Mouse (Mus musculus) macrophage (primary cell): ENCODE results near the gene Hyal5. TPM values are rescaled to one million over a fixed set of nuclear protein-coding genes. Genes with fewer than 3 reads are reported as not detected.

Experiments
- H3K27ac ChIP-seq: fragments of 350-480 bp; formaldehyde crosslinking; 2 replicates; pipeline ENCODE4 v1.9.0; 2021
- H3K36me3 ChIP-seq: fragments of 350-480 bp; formaldehyde crosslinking; 2 replicates; pipeline ENCODE4 v1.9.0; 2021; ENCODE audit errors: inconsistent target
- H3K4me3 ChIP-seq: fragments of 350-480 bp; formaldehyde crosslinking; 2 replicates; pipeline ENCODE4 v1.9.0; 2021; ENCODE audit errors: inconsistent target
- H3K79me2 ChIP-seq: fragments of 350-480 bp; formaldehyde crosslinking; 2 replicates; pipeline ENCODE4 v1.9.0; 2021; ENCODE audit errors: inconsistent target
- WGBS: methylation state at CpG from one replicate; pipeline ENCODE4 v1.1.7; 2026; ENCODE audit warnings: inconsistent platforms; ENCODE audit not compliant: missing documents; 5-methylcytosine and 5-hydroxymethylcytosine counted together
- polyA plus RNA-seq: library from polyadenylated mRNA; stranded (reverse); fragments of 250-400 nt; gene quantifications from 3 replicates; pipeline ENCODE4 v1.2.4, GENCODE M21; 2018; ENCODE audit warnings: inconsistent platforms
- total RNA-seq, 78 experiments: library from RNA; depleted of rRNA; stranded (reverse); fragments of 250-400 nt; gene quantifications; 1 replicate in 9 of 78; 2 replicates in 24 of 78; 3 replicates in 43 of 78; 4 replicates in 2 of 78; pipeline ENCODE4 v1.2.4; 2018; ENCODE audit warnings: inconsistent platforms in 56 of 78

Gene Hyal5
- not detected for total RNA-seq (2018; cell fraction: chromatin; rRNA removed)
- total RNA-seq (2018; cell fraction: cytosol; rRNA removed) = not detected
- total RNA-seq (2018; cell fraction: nucleus; rRNA removed) = not detected
- not detected in 3 replicates for polyA plus RNA-seq

DNA sequence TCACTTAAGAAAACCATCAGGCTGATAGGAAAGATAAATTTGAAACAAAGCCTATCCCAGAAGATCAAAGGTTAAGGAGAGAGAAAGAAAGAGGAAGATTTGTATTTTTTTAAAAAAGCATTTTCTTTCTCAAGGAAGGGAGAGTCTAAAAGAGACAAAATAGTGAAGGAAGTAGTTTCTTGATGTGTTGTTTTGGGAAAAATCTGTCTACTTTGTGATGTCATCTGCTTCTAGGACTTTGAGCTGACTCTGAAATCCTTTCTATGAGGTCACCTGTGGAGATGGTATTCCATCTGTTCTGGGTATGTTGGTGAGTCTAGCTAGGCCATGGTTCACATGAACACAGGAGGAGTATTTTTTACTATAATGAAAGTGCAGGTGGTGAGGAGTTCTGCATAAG, at the start of gene Hyal5:
Hyal5 (plus strand) TSS at position 301 of the 400 bp plus-strand sequence.
- Histone ChIP-seq H3K27ac (no peak within 1 kb of the TSS), H3K79me2 (no peaks in the 10 kb centered on the region), H3K36me3 (no peaks in the 10 kb centered on the region), H3K4me3 (no peak within 1 kb of the TSS)

- Histone ChIP-seq H3K27ac (no peak overlapping the region), H3K4me3 (no peak overlapping the region), H3K36me3 (no peaks in the 10 kb centered on the region), H3K79me2 (no peaks in the 10 kb centered on the region)
- WGBS = 66% methylated on average over 2 of the region's 2 CpGs
These were observed 35.7 kb upstream of the Hyal5 start for GRCm38 (mm10) chr6:24822070-24822469.

GRCm38 (mm10) chr6:24860320-24860719, 2.5 kb downstream of the Hyal5 start:
- H3K4me3 ChIP-seq = no peak overlapping the region
- no peak overlapping the region for H3K27ac ChIP-seq
- 39% methylated on average over 2 of the region's 2 CpGs for WGBS
- no peaks in the 10 kb centered on the region for H3K36me3 ChIP-seq
- H3K79me2 ChIP-seq = no peaks in the 10 kb centered on the region

GRCm38 (mm10) chr6:24863649-24864048, 5.9 kb downstream of the Hyal5 start:
- Histone ChIP-seq H3K4me3 (no peak overlapping the region), H3K79me2 (no peaks in the 10 kb centered on the region), H3K36me3 (no peaks in the 10 kb centered on the region), H3K27ac (no peak overlapping the region)
- 96% methylated on average over 4 of the region's 4 CpGs for WGBS

- Histone ChIP-seq H3K79me2 (no peaks in the 10 kb centered on the region), H3K27ac (no peak overlapping the region), H3K36me3 (no peaks in the 10 kb centered on the region), H3K4me3 (no peak overlapping the region)
- 58% methylated on average over 11 of the region's 11 CpGs for WGBS
These were observed 36.5 kb downstream of the Hyal5 start for GRCm38 (mm10) chr6:24894146-24894873.

DNA sequence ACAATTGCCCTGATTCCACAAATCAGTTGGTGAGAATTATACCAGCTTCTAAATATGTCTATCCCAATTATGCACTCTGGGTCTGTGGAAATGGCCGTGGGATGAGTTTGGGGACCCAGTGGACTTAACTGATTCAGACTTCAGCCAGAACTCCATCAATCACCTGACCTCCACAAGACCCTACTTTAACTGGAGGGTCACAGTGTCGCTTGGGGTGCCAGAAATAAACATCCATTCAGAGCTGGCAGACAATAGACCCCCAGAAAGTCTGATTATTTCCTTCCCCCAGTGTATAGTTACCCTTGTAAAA, 37.0 kb downstream of the Hyal5 start:
- no peak overlapping the region for H3K27ac ChIP-seq
- no peaks in the 10 kb centered on the region for H3K79me2 ChIP-seq
- H3K4me3 ChIP-seq = no peak overlapping the region
- 15% methylated on average over 2 of the region's 2 CpGs for WGBS
- no peaks in the 10 kb centered on the region for H3K36me3 ChIP-seq

GRCm38 (mm10) chr6:24905101-24905500, 47.3 kb downstream of the Hyal5 start:
- Histone ChIP-seq H3K27ac (no peak overlapping the region), H3K4me3 (no peak overlapping the region), H3K79me2 (no peaks in the 10 kb centered on the region), H3K36me3 (no peaks in the 10 kb centered on the region)
- 71% methylated on average over 3 of the region's 3 CpGs for WGBS

DNA sequence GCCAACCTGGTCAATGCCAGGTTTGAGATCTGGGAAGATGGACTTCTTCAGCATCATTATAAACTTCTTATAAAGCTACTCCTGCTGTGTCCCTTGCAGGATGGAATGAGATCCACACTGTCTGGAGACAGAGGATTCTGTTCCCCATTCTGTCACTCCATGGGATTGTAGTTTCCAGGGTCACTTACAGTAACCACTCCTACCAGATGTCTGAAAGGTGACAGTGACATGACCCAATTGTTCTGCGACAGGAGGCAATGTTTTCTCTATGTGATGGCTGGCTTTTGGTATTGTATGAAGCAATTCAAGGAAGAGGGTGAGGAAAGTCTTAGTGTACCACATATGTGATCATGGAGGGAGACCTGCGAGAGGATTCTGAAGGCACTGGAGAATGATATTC, 50.0 kb downstream of the Hyal5 start:
- Histone ChIP-seq H3K27ac (no peak overlapping the region), H3K36me3 (no peaks in the 10 kb centered on the region), H3K79me2 (no peaks in the 10 kb centered on the region), H3K4me3 (no peak overlapping the region)
- WGBS = 82% methylated on average over 2 of the region's 2 CpGs

DNA sequence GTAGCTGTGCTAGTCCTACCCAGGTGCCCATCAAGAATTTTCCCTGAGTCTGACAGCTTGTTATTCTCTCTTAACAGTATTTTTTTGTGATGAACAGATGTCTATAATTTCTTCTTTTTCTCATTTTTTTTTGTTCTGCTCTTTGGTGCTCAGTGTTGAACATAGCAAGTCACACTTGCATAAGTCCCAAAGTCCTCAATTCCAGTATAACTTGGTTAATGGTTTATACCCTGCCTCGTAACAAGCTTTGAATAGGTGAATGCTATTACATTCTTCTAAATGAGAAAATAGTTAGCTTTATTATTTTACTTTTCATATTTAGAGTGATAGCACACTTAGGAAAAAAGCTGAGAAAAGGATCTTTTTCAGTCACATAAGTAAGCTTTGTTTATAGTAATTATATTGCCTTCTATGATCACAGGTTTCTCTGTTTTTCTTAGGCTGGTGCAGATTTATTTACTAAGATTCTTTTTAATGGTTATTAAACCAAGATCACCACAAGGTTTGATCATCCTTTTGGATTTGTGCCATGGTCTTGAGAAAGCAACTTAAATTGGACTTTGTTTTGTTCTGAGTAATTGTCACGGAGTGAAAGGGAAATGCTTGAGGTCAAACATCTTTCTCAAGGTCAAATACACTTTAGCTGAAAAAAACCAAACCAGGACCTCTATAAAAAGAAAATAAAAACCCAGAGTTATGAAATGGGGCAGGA, 52.4 kb downstream of the Hyal5 start:
- no peaks in the 10 kb centered on the region for H3K79me2 ChIP-seq
- no peak overlapping the region for H3K4me3 ChIP-seq
- no peaks in the 10 kb centered on the region for H3K36me3 ChIP-seq
- WGBS = 76% methylated on average over 2 of the region's 2 CpGs
- H3K27ac ChIP-seq = no peak overlapping the region

GRCm38 (mm10) chr6:24910728-24911105, 52.9 kb downstream of the Hyal5 start:
- H3K79me2 ChIP-seq = no peaks in the 10 kb centered on the region
- H3K27ac ChIP-seq = no peak overlapping the region
- H3K36me3 ChIP-seq = no peaks in the 10 kb centered on the region
- H3K4me3 ChIP-seq = no peak overlapping the region

DNA sequence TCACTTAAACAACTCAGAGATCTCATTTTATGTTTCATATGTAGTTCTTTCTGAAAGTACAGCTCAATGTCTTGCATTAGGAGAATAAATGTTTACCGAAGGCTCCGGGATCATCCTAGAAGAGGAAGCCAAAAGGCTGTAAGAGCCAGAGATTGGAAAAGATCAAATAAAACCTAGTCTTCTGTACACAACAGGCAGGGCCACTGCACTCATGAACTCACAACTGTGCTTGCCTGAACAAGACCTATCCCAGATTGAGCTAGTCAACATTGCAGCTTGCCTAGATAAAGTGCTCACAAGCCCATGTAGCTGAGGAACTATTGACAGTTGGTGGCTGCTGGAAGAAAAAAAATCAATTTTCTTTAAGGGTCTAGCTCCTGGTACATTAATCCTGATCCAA, 55.8 kb downstream of the Hyal5 start:
- no peaks in the 10 kb centered on the region for H3K36me3 ChIP-seq
- H3K4me3 ChIP-seq = no peak overlapping the region
- 83% methylated on average over 2 of the region's 2 CpGs for WGBS
- no peak overlapping the region for H3K27ac ChIP-seq
- no peaks in the 10 kb centered on the region for H3K79me2 ChIP-seq

DNA sequence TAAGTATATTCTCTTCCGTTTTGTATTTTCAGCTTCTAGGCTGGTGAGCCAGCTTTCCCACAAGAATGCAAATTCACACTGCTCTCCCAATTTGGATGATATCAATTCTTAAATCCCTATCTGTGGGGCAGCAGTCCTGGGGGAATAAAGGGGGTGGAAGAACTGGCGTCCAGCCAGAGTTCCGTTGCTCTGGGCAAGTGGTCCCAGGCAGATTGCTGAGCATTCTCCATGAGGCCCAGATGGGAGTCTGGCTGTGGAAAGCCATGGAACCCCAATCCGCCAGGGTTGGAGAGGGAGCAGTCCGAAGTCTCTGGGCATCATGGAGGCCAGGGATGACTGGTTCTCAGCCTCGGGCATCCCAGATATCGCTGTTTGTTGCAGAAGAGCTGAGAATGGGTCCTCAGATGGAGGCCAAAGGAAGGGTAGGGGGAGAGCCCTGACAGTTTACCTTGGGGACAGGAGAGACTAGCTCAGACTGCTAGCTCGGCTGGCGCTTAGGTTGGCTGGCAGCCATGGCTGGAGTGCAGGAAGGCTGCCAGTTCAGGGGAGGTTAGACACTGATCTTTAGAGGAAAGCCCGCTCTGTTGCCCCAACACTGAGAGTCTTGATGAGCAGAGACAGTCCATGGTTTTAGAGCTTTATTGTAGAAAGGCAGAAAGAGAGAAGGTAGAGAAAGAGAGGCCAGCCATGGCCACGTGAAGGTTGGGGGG, 67.4 kb downstream of the Hyal5 start:
- H3K4me3 ChIP-seq = no peak overlapping the region
- no peaks in the 10 kb centered on the region for H3K36me3 ChIP-seq
- 88% methylated on average over 11 of the region's 11 CpGs for WGBS
- no peaks in the 10 kb centered on the region for H3K79me2 ChIP-seq
- no peak overlapping the region for H3K27ac ChIP-seq
